Mouse (Mus musculus): ENCODE measurements around the gene Ppp1r36. TPM values are rescaled to one million over a fixed set of nuclear protein-coding genes. Genes with fewer than 3 reads are reported as not detected.
A peak's percentile ranks its signal among the peaks of the same experiment; 100 is the strongest.

Gene Ppp1r36
- total and polyA plus RNA-seq, 3 experiments, result not detected

- no peaks in the 10 kb centered on the region for H3K27me3 ChIP-seq (ENCODE audit: control insufficient read depth in 1 of 2, insufficient read depth in 2 of 2, low read length in 2 of 2)
- H3K4me1 ChIP-seq (ENCODE audit: control insufficient read depth in 1 of 2, insufficient read depth in 2 of 2, low read length in 2 of 2), result no peaks in the 10 kb centered on the region
- no peak for TF ChIP-seq TAL1 (IDR thresholded peaks at IDR 0.05; ENCODE audit: low read length)
- TF ChIP-seq MEF2A (IDR thresholded peaks at IDR 0.05; ENCODE audit: extremely low read depth, insufficient replicate concordance, low read depth, low read length, poor library complexity, severe bottlenecking), result no peak
- H3K9me3 ChIP-seq (replicated peaks; ENCODE audit: insufficient read depth, low read length), result no peaks in the 10 kb centered on the region
- no peak overlapping the region for H3K27ac ChIP-seq (ENCODE audit: control insufficient read depth, low read depth, low read length)
- no peak overlapping the region for H3K4me3 ChIP-seq (ENCODE audit: control insufficient read depth in 1 of 2, insufficient read depth in 1 of 2, low read depth in 2 of 2, low read length in 2 of 2)
- H3K36me3 ChIP-seq (ENCODE audit: control insufficient read depth in 1 of 2, insufficient read depth in 2 of 2, low read length in 2 of 2), result peaks cover 0 to 2% of the 10 kb centered on the region in 2 experiments; a peak in 1 of 4 replicates
- DNase-seq (ENCODE audit: low read depth, low spot score), result no peak
- no peak overlapping the region for H3K9ac ChIP-seq (ENCODE audit: control insufficient read depth, low read depth, low read length, poor library complexity, severe bottlenecking)
- H3K79me2 ChIP-seq (ENCODE audit: control insufficient read depth, insufficient read depth, low read length, poor library complexity), result no peaks in the 10 kb centered on the region
Measured at GRCm38 (mm10) chr12:76397281-76397680, 20.1 kb upstream of the Ppp1r36 start.

GRCm38 (mm10) chr12:76401674-76402073, 15.7 kb upstream of the Ppp1r36 start:
- H3K9ac ChIP-seq (ENCODE audit: control insufficient read depth, low read depth, low read length, poor library complexity, severe bottlenecking), result no peak overlapping the region
- no peaks in the 10 kb centered on the region for H3K9me3 ChIP-seq (replicated peaks; ENCODE audit: insufficient read depth, low read length)
- no peak overlapping the region for H3K27ac ChIP-seq (ENCODE audit: control insufficient read depth, low read depth, low read length)
- no peaks in the 10 kb centered on the region for H3K27me3 ChIP-seq (ENCODE audit: control insufficient read depth in 1 of 2, insufficient read depth in 2 of 2, low read length in 2 of 2)
- peaks cover 0 to 5% of the 10 kb centered on the region in 2 experiments; a peak in 1 of 4 replicates for H3K36me3 ChIP-seq (ENCODE audit: control insufficient read depth in 1 of 2, insufficient read depth in 2 of 2, low read length in 2 of 2)
- peak; percentile 62 for DNase-seq (ENCODE audit: low read depth, low spot score)
- no peaks in the 10 kb centered on the region; the same call in 1 of the 2 replicates for H3K79me2 ChIP-seq (ENCODE audit: control insufficient read depth, insufficient read depth, low read length, poor library complexity)
- peaks cover 2 to 3% of the 10 kb centered on the region in 2 experiments; a peak in 1 of 4 replicates for H3K4me1 ChIP-seq (ENCODE audit: control insufficient read depth in 1 of 2, insufficient read depth in 2 of 2, low read length in 2 of 2)
- H3K4me3 ChIP-seq (ENCODE audit: control insufficient read depth in 1 of 2, insufficient read depth in 1 of 2, low read depth in 2 of 2, low read length in 2 of 2), result no peak overlapping the region
- TF ChIP-seq MAX (IDR thresholded peaks at IDR 0.05; ENCODE audit: low read length) (no peak), MAFK (IDR thresholded peaks at IDR 0.05; ENCODE audit: borderline replicate concordance, low read depth, low read length) (no peak), TAL1 (IDR thresholded peaks at IDR 0.05; ENCODE audit: low read length) (no peak), CHD1 (IDR thresholded peaks at IDR 0.05; ENCODE audit: low read depth, low read length) (no peak), ZMIZ1 (IDR thresholded peaks at IDR 0.05; ENCODE audit: low read depth, low read length) (no peak), GABPA (IDR thresholded peaks at IDR 0.05; ENCODE audit: low read depth, low read length) (no peak), USF2 (IDR thresholded peaks at IDR 0.05; ENCODE audit: borderline replicate concordance in 1 of 2, insufficient read depth in 1 of 2, low read depth in 1 of 2, low read length in 2 of 2) (no peak), CHD2 (IDR thresholded peaks at IDR 0.05; ENCODE audit: low read length) (no peak), MEF2A (IDR thresholded peaks at IDR 0.05; ENCODE audit: extremely low read depth, insufficient replicate concordance, low read depth, low read length, poor library complexity, severe bottlenecking) (no peak), EP300 (IDR thresholded peaks at IDR 0.05; ENCODE audit: low read depth in 1 of 2, low read length in 2 of 2) (no peak), KAT2A (conservative IDR thresholded peaks at IDR 0.05; ENCODE audit: low read depth, low read length) (no peak), MXI1 (IDR thresholded peaks at IDR 0.05; ENCODE audit: low read depth, low read length) (no peak), TCF12 (IDR thresholded peaks at IDR 0.05; ENCODE audit: low read depth, low read length) (no peak), NRF1 (IDR thresholded peaks at IDR 0.05; ENCODE audit: insufficient read depth, low read depth, low read length, poor library complexity, severe bottlenecking) (no peak), HCFC1 (IDR thresholded peaks at IDR 0.05; ENCODE audit: low read depth, low read length) (no peak), RAD21 (IDR thresholded peaks at IDR 0.05; ENCODE audit: low read depth, low read length) (peak; percentile 40), ETS1 (IDR thresholded peaks at IDR 0.05; ENCODE audit: low read depth, low read length) (no peak), USF1 (IDR thresholded peaks at IDR 0.05; ENCODE audit: low read depth, low read length) (peak; percentile 15; the same call in 1 of the 2 replicates), NELFE (IDR thresholded peaks at IDR 0.05; ENCODE audit: low read depth, low read length) (no peak), ZC3H11A (IDR thresholded peaks at IDR 0.05; ENCODE audit: low read depth, low read length) (peak; percentile 33; the same call in 1 of the 2 replicates), E2F4 (IDR thresholded peaks at IDR 0.05; ENCODE audit: borderline replicate concordance, low read depth, low read length) (no peak), CTCF (IDR thresholded peaks at IDR 0.05 in 2 of 3, conservative IDR thresholded peaks at IDR 0.05 in 1 of 3; ENCODE audit: control insufficient read depth in 1 of 3, insufficient read depth in 1 of 3, low read depth in 2 of 3, low read length in 3 of 3, poor library complexity in 1 of 3, severe bottlenecking in 1 of 3) (peak; percentile 54 to 56 (median 55)), TBP (IDR thresholded peaks at IDR 0.05; ENCODE audit: low read depth, low read length) (no peak), MYB (IDR thresholded peaks at IDR 0.05; ENCODE audit: low read depth, low read length) (no peak), SMC3 (IDR thresholded peaks at IDR 0.05; ENCODE audit: low read depth, low read length) (peak; percentile 58), SIN3A (IDR thresholded peaks at IDR 0.05; ENCODE audit: low read length) (no peak), ZNF384 (IDR thresholded peaks at IDR 0.05; ENCODE audit: low read depth, low read length) (no peak), JUND (IDR thresholded peaks at IDR 0.05; ENCODE audit: low read depth, low read length) (no peak)

Measured in MEL (cell line).